Mouse (Mus musculus) inflammation-experienced regulatory T-cells, adult 6 months (primary cell): Measurements from ENCODE around the gene Abcb8. TPM values are rescaled to one million over a fixed set of nuclear protein-coding genes. Genes with fewer than 3 reads are reported as not detected.

Experiments
- ATAC-seq: one replicate; pipeline ENCODE4 v1.8.0; 2017
- polyA plus RNA-seq, 3 experiments: library from polyadenylated mRNA; unstranded; fragments of 100-300 nt; shearing (Covaris generic); gene quantifications; one replicate each; pipeline ENCODE4 v1.2.1; 2017

The Abcb8 gene
- polyA plus RNA-seq, 3 experiments from 2014 or later = 15.5 to 26.5 (median 20.9) TPM

DNA sequence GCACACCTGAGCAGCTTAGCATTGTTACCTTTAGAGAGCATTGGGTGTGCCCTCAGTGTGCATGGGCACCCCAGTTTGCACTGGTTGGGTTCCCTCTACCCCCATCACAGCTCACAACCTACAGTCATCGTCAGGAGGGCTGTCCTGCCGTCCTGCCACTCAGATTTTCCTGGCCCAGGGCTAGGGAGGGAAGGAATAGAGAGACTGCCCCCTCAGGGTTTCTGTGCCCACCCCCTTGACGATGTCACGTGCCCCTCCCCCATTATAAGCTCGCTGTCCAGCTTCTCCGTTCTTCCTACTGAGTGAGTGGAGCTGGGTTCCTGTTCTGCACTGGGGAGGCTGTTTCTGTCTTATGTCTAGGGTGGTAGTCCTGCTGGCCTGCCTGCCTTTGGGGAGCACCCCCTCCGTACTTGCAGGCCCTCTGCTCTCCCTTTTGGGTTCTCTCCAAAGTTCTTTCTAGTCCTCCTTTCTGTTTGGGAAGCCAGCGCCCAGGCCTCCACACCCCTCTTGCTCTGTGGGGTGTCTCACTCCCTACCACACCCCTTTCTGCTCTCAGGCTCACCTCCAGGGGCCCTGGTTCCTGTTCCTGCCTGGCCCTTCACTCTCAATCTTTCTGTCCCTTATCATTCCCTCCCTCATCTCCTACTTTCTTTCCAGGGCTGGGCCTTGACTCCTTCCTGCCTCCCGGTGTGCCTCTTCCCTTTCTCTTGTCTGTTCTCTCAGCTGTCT is 33.3 kb downstream of the Abcb8 start:
- ATAC-seq = no peak

DNA sequence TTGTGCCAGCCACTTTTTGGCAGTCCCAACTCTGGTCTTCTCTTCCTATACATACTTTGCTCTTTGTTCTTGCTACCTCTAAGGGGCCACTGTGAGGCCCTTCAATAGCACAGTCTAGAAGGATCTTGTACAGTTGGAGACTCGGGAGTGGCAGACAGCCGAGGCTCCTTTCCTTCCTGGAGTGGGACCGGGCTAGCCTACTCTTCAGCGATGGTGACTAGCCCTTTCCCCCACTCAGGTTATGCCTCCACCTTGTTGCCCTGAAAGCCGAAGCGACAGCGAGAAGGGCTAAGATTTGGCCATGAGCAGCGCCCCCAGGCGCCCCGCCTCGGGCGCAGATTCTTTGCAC is 33.8 kb downstream of the Abcb8 start:
- no peak for ATAC-seq

DNA sequence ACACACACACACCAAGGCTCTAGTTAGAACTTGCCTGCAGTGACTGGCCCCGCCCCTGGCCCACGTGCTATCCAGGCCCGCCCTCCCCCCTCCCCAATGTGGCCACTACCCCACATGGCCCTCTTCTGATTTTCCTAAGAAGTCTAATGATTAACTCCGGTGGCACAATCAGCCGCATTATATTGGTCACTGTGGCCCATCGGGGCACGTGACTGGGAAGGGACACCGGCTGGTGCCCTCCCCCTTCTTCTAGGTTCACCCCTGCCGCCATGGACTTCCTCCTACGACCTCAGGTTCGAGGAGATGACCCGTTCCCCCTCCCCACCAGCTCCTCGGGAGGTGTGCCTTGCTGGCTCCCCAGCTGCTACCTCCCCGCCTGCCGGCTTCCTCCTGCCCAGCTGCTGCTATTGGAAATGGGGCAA is 34.5 kb downstream of the Abcb8 start:
- no peak for ATAC-seq

DNA sequence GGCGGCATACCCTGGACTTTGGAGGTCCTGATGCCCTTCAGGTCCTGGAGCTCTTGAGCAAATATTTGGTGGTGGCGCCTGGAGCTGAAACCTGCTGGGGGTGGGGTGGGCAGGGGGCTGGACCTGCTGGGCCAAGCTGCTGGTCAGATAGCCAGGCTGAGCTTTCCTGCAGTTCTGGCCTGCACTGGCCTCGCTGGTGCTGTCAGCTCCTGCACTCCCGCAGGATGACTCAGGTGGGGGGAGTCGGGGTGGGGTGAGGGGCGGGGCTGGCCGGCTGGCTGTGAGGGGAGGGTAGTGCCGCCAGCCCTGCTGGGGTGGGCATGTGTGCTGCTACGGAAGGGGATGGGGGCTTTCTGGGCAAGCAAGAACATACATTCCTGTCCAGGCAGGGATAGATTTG is 35.1 kb downstream of the Abcb8 start:
- ATAC-seq = no peak

DNA sequence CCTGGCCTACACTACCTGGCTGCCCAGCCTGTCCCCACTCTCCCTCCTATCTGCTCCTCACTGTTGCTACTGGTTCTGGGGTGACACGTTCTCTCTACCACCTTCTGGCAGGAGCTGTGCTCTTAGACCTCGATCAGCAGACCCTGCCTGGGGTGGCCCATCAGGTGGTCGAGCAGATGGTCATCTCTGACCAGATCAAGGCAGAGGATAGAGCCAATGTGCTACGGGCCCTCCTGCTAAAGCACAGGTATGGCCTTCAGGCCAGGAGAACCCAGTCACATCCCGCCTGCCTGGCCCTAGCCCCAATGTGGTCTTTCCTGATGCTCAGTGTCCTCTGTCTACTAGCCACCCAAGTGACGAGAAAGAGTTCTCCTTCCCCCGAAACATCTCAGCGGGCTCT is 40.5 kb downstream of the Abcb8 start:
- ATAC-seq = no peak

DNA sequence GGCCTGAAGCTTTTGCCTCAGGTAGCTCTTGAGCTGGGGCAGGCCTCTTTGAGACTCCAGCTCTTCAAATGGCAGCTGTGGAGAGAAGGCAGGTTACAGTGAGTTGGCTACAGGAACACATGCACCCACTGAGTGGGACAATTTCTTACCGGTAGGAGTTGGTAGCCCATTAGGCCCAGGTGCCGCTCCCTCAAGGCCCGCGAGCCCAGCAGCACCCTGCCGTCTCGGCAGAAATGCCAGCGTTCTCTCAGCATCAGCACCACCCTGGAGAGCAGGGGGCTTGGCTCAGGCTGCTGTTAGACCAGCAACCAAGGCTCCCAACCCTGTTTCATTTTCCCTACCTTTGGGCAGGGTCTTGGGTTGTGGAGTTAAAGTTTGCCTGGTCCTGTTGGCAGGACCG is 47.7 kb downstream of the Abcb8 start:
- ATAC-seq = no peak

DNA sequence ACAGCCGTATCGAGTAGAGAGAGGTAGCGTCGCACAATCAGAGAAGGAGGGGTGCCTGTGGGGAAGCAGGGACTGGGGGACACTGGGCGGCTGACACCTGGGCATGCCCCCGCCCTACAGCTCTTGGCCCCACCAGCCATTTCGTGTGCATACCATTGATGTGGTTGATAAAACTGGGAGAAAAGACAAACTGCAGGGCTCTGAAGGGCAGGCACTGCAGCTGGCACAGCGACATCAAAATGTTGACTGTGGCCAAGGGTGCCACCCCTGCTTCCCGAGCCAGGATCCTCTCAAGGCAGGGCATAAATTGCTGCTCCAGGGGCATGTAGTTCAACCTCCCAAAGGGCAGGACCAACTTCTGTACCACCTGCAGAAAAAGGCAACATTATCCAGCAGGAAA is 48.6 kb downstream of the Abcb8 start:
- ATAC-seq = no peak

DNA sequence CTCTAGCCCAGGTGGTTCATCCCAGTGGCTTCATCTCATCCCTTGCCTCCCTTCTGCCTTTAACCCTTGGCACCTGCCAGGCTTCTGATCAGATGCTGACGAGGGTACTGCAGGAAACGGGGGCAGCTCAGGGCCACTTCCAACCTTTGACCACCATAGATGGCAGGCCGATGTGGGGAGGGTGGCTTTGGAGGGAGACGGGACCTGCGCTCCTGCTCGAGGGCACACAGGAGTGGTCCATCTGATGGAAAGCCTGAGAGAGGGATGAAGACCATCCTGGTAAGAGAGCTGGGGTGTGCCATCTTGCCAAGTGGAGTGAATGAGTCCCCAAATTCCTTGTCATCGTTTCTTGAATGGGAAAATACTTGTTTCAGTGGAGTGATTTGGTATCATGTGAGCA is 49.7 kb downstream of the Abcb8 start:
- no peak for ATAC-seq

DNA sequence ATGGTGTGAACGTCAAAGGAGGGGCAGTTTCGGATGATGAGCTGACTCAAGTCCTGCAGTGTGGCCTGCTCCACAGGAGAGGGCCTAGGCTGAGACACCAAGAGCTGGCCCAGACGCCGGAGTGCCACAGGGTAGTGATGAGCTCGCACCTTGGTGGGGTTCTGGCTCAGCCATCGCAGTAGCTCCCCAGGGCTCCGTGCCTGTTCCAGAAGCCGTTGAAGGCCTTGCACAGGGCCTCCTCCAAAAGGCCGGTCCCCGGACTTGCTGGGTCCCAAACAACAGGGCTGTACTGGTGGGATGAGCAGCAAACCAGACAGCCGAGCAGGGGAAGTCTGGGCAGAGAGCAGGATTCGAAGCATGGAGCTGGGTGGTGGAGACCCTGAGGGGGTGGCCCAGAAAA is 50.5 kb downstream of the Abcb8 start:
- ATAC-seq = no peak

DNA sequence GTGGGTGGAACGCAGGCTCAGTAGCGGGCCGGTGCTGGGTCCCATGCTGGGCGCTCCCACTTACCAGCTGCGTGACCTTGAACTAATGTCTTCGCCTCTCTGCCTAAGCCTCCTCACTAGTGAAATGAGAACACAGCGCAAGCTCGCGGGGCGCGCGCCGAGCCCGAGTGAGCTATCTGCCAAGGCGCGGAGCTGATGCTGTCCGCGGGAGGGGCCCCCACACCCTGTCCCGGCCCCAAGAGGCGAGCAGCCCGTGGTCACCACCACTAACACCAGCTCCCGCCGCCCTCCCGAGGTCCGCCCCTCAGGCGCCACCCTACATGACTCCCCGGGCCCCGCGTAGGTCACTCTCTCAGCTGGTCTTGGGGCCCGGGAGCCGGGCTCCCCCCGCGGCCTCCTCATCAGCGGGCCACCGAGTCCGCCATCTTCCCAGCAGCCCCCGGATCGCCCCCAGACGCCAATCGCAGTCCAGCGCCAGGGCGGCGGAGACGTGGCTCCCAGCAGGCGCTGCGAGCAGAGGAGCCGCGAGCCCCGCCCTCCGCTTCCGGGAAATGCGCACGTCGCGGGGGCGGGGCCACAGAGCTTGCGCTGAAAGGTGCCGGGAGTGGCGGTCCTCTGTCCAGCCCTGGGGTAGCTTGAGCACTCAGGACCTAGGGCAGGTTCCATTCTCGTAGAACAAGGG is 51.4 kb downstream of the Abcb8 start, which contains the start of gene Fastk:
Gene Fastk (minus strand): TSS at position 542 of the 682 bp plus-strand sequence.
- ATAC-seq = peak; percentile 74

DNA sequence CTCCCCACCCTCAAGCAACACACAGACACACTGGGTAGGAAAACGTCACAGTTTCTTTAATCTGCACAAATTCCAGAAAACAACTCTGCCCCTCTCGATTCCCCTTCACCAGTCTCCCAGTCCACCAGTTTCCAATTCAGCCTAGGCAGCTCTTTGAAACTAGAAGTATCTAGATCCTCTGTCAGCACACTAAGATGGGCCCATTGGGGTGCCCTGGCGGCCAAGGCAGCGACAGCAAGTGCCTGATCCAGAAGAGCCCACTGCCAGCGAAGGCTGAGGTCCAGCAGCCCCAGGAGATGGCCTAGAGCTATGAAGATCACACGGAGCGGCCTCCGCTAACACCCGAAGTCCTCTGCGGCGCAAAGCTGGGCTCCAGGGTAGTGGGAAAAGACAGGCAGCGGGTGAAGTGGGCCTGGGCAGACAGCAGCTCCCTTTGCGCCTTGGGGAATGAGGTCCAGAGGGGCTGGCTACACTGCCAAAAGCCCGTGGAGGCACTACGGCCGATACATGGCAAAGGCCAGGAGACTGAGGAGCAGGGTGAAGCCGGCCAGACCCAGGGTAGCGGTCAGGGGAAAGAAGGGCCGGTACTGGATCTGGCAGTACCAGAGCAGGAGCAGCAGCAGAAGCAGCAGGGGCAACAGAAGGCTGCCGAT is 52.1 kb downstream of the Abcb8 start:
- no peak for ATAC-seq

DNA sequence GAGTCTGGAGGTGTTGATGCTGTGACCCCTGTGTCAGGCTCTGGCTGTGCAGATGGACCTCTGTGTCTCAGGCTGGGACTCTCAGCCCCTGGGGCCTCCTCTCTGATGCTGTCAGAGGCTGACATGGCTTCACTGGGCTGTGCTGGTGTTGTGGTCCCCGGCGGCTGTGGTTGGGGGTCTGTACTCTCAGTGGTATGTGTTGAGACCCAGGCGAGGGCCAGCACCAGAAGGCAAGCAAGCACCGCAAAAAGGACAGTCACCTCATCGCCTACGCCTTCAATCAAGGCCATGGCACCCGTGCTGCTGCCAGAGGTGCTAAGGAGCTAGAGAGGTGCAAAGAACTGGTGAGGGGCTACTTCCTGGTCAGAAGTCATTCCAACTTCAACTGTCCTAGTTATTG is 53.2 kb downstream of the Abcb8 start:
- ATAC-seq = no peak

DNA sequence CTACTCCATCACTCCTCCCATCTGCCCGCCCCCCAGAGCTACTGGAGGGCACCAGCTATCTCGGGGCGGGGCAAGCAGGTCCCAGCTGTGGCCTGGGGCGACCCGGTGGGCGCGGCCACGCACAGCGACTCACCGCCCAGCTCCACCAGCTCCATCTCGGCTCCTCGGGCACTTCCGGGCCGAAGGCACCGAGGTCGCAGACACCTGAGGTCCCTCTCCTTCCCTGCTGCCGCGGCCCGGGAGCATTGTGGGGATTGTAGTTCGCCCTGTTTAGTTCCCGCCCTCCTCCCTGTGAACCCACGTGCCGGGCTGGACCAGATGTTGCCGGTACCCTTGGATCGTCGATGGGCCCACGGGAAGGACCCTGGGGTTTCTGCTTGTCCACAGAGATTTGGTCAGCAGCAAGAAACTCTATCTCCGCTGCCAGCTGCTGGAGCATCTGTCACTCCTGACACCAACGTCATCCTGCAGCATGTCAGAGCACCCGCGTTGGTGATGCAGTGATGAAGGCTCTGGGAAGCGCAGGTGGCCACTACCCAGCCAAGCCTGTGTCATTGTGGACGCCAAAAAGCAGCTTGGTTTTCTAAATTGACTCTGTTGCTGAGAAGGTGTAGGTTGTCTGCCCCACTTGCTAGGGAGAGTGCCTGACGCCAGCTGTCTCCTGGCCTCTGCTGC is 54.3 kb downstream of the Abcb8 start, which contains the start of gene Tmub1:
Gene Tmub1 (minus strand): TSS at position 231 of the 675 bp plus-strand sequence.
- peak; percentile 68 for ATAC-seq

DNA sequence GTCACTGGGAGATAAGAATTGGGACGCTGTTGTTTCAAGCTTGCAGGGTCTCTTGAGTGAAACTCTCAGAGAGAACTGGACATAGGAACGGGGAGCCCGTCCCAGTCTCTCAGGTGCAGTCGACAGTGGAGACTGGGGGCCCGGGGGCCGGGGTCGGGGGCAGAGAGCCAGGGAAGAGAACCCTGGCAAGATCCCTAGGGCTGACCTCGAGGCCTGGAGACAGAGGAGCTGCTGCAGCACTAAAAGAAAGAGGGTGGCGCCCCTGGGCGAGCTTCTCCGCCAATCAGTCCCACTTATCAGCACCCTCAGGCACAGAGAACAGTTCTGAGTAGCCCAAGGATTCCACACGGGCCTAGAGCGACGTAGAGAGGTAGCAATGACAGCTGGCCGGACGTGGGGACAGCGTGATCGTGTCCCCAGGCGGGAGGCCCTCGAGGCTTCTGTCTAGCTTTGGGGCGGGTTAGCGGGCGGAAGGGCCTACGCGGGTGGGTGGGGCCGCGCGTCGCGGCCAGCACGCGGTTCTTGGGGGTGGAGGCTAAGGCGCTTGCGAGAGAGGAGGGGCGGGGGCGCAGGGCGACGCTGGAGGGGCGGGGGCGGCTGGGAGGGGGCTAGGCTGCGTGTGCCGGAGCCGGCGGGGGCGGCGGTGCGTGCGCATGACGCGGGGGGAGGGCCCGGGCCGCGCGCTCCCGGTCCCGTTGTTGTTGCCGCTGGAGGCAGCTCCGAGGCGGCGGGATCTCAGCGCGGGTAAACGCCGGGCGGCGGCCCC is 58.0 kb downstream of the Abcb8 start:
- ATAC-seq = peak; percentile 71

DNA sequence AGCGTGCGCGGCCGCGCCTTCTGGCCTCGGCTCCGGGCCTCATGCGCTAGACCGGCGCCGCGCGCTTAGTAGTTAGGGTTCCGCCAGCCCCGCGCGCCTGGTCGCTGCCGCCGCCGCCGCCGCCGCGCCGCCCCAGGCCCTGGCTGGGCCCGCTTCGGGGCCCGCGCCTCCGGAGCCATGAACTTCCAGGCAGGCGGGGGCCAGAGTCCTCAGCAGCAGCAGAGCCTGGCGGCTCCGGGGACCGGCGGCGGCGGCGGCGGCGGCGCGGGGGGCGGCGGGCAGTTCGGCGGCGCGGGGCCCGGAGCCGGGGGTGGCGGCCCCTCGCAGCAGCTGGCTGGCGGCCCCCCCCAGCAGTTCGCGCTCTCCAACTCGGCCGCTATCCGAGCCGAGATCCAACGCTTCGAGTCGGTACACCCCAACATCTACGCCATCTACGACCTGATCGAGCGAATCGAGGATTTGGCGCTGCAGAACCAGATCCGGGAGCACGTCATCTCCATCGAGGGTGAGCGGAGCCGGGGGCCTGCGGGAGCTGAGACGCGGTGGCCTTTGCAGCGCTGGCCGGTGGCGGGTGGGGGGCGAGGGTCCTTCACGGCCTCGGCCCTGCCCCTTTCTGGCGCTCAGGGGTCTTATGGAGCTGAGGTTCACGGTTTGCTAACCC is 58.7 kb downstream of the Abcb8 start, which contains the start of gene Agap3:
Gene Agap3 (plus strand): TSS at position 148 of the 661 bp plus-strand sequence.
- ATAC-seq = no peak

DNA sequence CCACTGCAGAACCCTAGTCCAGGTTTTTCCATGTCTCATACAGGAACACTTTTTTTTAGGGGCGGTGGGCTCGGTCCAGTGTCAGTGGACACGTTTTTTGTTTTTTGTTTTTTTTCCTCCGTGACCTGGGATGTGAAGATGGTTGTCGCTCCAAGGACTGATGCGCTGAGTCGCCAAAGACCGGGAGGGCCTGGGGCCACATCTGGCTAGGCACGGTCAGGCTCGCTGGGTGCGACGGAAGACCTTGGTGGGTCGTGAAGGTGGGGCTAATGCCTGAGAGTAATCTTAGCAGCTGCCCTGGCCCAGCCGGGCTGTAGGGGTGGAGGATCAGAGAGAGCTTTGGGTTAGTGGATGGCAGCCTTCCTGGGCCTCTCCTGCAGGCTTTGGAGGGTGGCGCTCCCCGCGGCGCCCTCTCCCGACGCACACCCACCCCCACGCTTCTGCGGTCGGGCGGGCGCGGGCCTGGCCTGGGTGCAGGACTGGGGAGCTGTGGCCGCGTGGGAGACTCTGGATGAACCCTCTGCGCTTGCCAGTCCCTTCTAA is 59.3 kb downstream of the Abcb8 start:
- ATAC-seq = peak; percentile 4

DNA sequence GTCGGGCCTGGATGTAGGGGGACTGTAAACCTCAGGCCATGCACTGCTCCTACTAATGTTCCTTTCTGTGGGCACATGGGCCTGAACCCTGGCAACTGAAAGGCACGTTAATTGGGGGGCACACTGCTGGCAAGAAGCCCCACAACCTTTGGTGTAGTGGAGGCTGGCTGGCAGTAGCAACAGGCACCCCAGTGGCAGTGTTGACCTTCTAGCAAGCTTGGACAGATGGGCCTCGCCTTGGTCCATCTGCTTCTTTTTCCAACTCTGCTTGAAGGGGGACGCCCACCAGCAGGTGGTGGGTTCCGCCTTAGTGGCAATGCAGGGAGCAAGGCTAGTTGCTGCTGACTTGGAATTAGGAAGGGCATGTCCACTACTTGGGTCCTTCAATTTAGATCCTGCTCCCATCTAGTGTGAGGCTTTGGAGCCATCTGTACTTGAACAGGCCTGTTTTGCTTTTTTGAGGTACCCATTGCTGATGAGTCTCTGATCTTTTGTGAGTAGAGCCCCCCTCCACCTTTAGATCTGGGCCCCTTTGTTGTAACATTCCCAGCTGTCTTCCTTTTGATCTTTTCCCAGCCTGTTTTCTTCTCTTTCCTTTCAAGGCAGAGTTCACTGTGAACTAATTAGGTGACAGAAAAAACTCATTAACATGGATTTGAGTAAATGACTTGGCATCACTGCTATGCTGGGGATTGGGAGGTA is 60.0 kb downstream of the Abcb8 start:
- ATAC-seq = no peak

DNA sequence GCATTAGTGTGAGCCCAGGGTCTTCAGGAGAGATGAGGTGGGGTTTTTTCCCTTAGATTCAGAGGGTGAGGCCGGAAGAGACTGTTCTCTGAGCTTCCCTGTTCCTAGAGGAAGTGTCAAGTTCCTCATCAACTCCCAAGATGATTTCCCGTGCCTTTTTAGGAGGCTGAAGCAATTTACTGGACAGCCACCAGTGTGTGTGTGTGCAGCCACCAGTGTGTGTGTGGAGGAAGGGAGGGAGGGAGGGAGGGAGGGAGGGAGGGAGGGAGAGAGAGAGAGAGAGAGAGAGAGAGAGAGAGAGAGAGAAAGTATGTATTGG is 60.5 kb downstream of the Abcb8 start:
- ATAC-seq = no peak

DNA sequence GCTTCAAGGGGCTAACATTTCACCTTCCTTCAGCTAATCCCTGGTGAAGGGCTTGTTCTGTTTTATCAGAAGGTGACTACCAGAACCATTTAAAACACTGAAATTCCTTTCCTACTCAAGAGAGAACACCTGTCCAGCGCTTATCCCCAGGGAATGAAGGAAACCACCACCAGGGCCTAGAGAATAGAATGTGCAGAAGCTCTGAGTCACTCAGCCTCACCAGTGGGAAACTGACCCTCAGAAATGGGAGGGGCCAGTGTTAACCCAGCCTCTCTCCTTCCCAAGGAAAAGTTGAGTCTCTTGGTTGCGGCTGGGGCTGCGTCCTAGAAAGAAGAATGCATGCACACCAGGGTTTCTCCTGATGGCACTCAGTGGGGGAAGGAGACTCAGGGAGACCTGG is 61.6 kb downstream of the Abcb8 start:
- ATAC-seq = no peak

DNA sequence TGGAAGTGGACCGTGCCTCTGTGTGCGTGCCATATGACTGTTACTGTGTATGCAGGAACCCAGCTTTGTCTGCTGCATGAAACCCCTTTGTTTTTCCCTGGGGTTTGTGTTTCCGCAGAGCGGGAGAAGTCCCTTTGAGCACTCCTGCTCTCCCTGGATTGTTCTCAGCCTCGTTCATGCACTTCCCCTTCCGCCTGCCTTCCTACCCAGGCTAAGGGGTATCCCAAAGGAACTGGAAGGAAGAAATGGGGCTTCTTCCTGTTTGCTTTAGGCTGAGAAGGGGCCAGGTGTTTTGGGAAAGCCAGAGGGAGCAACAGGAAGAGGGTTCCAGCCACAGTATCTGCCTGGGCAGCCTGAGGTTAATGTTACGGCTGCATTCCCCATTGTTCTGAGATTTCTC is 62.1 kb downstream of the Abcb8 start:
- ATAC-seq = no peak
